Mouse (Mus musculus): Measurements from ENCODE around the gene Ces3a. TPM values are rescaled to one million over a fixed set of nuclear protein-coding genes. Genes with fewer than 3 reads are reported as not detected.
"Not testable (repeated sequence)": the region's sequence is repeated elsewhere in the genome, so short reads cannot be mapped to it uniquely, and the experiment has no call there.

Gene Ces3a
- total RNA-seq (2021), result not detected
- long read RNA-seq, experiment 1, result 0 reads
- long read RNA-seq, experiment 2, result 0 reads

DNA sequence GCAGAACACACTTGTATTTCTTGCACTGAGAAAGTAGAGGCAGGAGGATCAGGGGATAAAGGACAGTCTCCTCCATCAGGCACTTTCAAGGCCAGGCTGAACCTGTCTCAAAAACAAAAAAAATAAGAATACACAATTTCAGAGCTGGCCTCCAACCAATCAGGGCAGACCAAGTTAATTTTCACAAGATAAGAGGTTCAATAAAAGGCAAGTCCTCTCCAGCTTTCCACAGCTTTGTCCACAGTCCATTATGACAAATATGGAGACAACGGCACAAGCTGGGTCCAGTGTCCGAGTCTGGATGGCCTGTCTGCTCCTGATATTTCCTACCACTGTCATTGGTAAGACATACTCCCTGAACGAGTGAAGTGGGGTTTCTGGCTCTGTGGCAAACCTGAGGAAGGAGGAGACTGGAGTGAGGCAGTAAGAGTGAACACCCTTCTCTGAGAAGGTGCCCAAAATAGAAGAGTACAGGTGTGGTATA is at the start of gene Ces3a:
Gene Ces3a, plus strand, starts transcription at position 231 of the 484 bp plus-strand sequence.
- DNase-seq (ENCODE audit: low spot score in 2 of 2), result no peak
- intact Hi-C loops (cut with DNase I), result no loop called here

DNA sequence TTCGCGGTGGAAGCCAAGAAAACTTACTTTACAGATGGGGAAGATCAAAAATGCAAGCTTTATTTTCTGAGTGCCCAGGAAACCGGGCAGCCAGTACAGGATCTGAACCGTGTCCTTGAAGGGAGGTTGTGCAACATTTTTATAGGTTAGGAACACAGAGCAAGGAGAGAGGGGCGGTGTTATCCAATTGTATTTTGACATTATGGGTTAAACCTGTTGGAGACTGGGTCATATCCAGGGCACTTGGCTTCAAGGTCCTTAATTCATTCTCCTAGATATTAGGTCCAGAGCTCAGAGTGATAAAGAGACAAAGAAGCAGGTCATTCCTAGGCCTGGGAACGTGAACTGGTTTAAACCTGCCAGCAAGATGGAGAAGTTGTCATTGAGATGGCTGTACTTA is 49.2 kb upstream of the Ces3a start:
- DNase-seq (ENCODE audit: low spot score in 2 of 2), result no peak
- intact Hi-C loops (cut with DNase I), result no loop called here

DNA sequence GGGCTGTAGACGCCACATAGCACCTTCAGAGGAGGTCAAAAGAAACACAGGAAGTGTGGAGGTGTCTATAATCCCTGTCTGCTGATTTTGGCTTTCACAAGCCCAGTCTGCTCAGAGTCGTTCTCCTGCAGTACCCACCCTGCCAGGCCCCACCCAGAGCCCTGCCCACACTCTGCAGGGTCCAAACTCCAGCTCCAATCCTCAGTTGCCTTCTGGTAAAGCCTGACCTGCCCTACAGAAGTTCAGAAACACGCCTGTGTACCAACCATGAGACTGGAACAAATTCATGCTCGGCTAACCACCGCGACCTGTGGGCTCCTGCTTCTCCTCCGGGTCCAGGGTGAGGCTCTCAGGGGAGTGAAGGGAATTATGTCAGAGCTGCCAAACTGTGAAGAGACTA is 47.8 kb upstream of the Ces3a start, which contains the start of gene Ces2h:
Gene Ces2h, plus strand, starts transcription at position 268 of the 400 bp plus-strand sequence.
- DNase-seq (ENCODE audit: low spot score in 2 of 2), result no peak
- intact Hi-C loops (cut with DNase I), result no loop called here

DNA sequence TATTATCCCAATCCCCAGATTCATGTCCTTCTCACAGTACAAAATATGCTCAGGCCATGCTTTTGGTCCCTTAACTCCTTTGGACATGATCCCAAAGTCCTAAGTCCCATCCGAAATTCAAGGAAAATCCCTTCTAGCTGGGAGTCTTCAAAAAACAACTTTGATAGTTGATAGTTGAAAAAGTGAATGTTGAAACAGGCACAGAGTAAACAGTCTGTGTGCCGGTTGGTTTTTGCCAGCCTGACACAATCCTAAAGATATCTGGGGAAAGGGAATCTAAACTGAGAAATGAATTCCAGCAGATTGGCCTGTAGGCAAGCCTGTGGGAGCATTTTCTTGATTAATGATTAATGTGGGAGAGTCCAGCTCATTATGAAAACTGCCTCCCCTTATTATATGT is 38.4 kb upstream of the Ces3a start:
- intact Hi-C loops (cut with DNase I), result no loop called here

GRCm38 (mm10) chr8:105011136-105011535 is 37.3 kb upstream of the Ces3a start:
- DNase-seq (ENCODE audit: low spot score in 2 of 2), result no peak
- intact Hi-C loops (cut with DNase I), result no loop called here

More for the DNA sequence above, 38.4 kb upstream of the Ces3a start:
- no peak for DNase-seq (ENCODE audit: low spot score in 2 of 2)

DNA sequence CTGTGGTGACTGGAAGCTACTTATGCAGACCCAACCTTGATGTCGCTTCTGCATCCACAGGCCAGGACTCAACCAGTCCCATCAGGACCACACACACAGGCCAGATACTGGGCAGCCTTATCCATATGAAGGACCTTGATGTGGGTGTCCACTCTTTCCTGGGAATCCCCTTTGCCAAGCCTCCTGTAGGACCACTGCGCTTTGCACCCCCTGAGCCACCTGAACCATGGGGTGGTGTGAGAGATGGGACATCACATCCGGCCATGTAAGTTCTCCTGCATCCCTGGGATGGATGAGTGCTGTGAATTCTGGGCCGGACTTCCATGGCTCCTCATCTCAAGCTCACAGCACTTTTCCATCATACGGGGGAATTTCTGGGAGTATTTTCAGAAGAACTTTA is 34.0 kb upstream of the Ces3a start:
- DNase-seq (ENCODE audit: low spot score in 2 of 2), result no peak
- intact Hi-C loops (cut with DNase I), result no loop called here

DNA sequence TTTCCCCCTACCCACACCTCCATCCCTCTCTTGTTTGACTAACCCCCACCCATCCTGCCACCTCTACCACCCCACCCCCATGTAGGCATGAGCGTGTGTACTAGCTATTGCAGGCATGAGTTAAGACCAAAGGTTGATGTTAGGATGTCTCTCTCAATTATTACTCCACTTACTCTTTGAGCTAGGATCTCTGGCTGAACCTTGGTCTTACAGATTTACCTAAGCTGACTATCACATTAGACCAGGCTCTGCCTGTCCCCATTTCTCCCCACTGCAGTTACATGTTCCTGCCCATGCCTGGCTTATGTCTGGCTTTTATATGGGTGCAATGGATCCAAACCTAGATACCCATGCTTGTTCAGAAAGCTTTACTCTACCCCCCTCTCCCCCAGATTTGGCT is 26.4 kb upstream of the Ces3a start:
- intact Hi-C loops (cut with DNase I), result no loop called here

GRCm38 (mm10) chr8:105023087-105023486 is 25.3 kb upstream of the Ces3a start:
- intact Hi-C loops (cut with DNase I), result no loop called here
- DNase-seq (ENCODE audit: low spot score in 2 of 2), result no peak

More for the DNA sequence above, 26.4 kb upstream of the Ces3a start:
- no peak for DNase-seq (ENCODE audit: low spot score in 2 of 2)

DNA sequence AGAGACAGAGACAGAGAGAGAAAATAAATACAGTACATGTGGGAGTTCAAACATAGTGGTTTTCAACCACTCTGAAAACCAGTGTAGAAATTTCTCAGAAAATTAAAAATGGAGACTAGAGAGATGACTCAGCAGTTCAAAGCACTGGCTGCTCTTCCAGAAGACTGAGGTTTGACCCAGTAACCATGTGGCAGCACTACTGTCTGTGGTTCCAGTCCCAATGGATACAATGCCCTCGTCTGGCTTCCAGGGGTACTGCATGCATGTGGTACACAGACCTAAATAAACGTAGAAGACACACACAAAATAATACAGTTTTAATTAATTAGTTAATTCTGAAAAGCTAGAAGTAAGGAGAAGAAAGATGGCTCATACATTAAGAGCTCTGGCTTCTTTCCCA is 23.4 kb upstream of the Ces3a start:
- intact Hi-C loops (cut with DNase I), result no loop called here
- DNase-seq (ENCODE audit: low spot score in 2 of 2), result no peak

DNA sequence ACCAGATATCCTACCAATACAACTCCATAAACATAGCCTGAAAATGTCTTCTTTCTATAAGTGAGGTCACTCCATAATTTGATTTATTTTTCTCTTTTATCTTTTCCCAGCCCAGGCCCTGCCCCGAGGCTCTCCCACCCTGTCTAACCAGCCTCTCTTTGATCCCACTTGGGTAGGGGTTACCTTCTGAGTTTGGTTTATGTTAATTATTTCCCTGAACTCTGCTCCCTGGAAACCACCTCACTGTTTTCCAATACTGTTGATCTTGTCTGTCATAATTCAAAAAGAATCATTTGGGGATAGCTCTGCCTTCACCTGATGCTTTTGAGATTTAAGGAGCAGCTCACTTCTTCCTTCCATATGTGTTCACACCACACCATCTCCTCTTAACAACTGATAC is 4.9 kb upstream of the Ces3a start:
- no peak for DNase-seq (ENCODE audit: low spot score in 2 of 2)
- intact Hi-C loops (cut with DNase I), result no loop called here

GRCm38 (mm10) chr8:105045824-105046401 is 2.5 kb upstream of the Ces3a start:
- intact Hi-C loops (cut with DNase I), result no loop called here
- no peak for DNase-seq (ENCODE audit: low spot score in 2 of 2)

- no peak for DNase-seq (ENCODE audit: low spot score in 2 of 2)
- intact Hi-C loops (cut with DNase I), result no loop called here
Observed at GRCm38 (mm10) chr8:105056211-105056610, 7.8 kb downstream of the Ces3a start.

- intact Hi-C loops (cut with DNase I), result no loop called here
- no peak for DNase-seq (ENCODE audit: low spot score in 2 of 2)
Observed at GRCm38 (mm10) chr8:105060056-105060455, 11.7 kb downstream of the Ces3a start.

GRCm38 (mm10) chr8:105066761-105067160 is 18.4 kb downstream of the Ces3a start:
- DNase-seq (ENCODE audit: low spot score in 2 of 2), result peak; percentile 3 to 21
- intact Hi-C loops (cut with DNase I), result no loop called here

GRCm38 (mm10) chr8:105067905-105068304 is 19.5 kb downstream of the Ces3a start:
- intact Hi-C loops (cut with DNase I); DNase-seq (ENCODE audit: low spot score in 2 of 2): not testable (repeated sequence)

DNA sequence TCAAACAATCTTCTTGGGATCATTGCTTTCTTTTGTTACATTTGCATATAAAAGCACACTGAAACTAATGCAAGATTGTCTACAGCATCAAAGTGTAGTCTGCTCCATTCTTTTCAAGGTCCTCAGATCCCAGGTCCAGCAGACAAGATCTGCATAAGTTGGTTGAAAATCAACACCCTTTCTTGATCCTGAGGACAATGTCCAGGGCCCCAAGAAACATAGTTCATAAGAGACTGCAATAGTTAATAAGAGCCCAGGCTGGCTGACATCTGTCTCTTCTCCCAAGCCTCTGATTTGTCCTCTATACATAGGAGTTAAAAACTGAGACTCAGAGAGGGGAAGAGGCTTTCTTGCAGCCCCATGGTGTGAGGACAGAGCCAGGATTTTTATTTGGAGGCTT is 20.6 kb downstream of the Ces3a start:
- no peak for DNase-seq (ENCODE audit: low spot score in 2 of 2)
- intact Hi-C loops (cut with DNase I), result no loop called here

GRCm38 (mm10) chr8:105076601-105077000 is 28.2 kb downstream of the Ces3a start:
- DNase-seq (ENCODE audit: low spot score in 2 of 2), result no peak
- intact Hi-C loops (cut with DNase I), result no loop called here

DNA sequence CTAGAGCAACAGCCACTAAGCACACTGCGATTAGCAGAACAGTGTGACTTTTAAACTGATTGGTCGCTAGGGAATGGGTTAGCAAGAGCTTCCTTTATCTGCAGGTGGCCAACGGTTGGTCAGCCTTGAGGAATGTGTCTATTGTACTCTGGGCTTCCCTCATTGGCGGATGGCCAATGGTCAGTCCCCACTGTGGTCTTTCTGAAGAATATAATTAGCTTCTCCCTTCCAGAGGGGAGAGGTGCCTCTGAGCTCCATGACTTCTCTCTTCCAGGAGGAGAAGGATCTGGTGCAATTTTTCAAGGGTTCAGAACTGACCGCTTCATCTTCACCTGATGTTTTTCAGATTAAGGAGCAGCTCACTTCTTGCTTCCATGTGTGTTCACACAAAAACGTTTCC is 28.7 kb downstream of the Ces3a start:
- intact Hi-C loops (cut with DNase I), result no loop called here

DNA sequence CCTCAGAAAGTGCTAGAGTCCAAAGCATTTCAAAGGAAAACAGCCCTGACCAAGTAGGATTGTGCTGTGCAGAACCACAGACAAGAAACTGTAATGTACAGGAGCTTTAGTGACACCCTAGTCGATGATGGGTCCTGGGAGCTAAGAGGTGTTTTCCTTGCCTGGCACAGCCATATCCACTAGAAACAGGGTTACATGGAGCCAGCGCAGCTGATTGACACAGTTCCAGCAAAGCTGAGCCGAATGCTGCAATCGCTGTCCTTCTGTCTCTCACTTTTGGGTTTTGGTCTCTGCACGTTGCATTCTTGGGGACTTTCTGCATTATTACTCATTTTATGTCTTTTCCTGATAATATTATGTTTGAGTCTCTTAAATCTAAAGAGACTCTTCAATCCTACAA is 30.2 kb downstream of the Ces3a start:
- no peak for DNase-seq (ENCODE audit: low spot score in 2 of 2)
- intact Hi-C loops (cut with DNase I), result no loop called here

More for the DNA sequence above, 28.7 kb downstream of the Ces3a start:
- no peak for DNase-seq (ENCODE audit: low spot score in 2 of 2)

GRCm38 (mm10) chr8:105080814-105081336 is 32.5 kb downstream of the Ces3a start:
- intact Hi-C loops (cut with DNase I), result no loop called here
- no peak for DNase-seq (ENCODE audit: low spot score in 2 of 2)

DNA sequence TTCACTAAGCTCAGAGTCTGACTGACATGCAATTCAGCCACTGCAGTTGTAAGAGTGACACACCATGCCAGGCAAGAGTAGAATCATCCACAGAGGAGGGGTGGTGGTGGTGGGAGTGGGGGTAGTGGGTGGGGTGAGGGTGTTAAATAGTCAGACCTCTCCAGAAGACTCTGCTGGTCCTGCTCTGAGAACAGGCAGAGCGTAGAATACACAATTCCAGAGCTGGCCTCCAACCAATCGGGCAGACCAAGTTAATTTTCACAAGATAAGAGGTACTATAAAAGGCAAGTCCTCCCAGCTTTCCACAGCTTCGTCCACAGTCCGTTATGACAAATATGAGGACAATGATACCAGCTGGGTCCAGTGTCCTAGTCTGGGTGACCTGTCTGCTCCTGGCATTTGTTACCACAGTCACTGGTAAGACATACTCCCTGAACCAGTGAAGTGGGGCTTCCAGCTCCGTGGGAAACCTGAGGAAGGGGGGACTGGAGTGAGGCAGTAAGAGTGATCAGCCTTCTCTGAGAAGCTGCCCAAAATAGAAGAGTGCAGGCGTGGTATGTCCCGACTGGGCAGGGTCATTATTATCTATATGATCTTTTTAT is 35.1 kb downstream of the Ces3a start, which contains the start of gene Ces3b:
Gene Ces3b, plus strand, starts transcription at position 305 of the 602 bp plus-strand sequence.
- no peak for DNase-seq (ENCODE audit: low spot score in 2 of 2)
- intact Hi-C loops (cut with DNase I), result no loop called here

All from left cerebral cortex, postnatal 14 days (tissue).